Mouse (Mus musculus) small intestine, adult 2 months (tissue): ENCODE results near the gene Dlk1. TPM values are rescaled to one million over a fixed set of nuclear protein-coding genes. Genes with fewer than 3 reads are reported as not detected.

Source experiments
- H3K27ac ChIP-seq: fragments of 200-500 bp; 2 replicates; pipeline ENCODE4 v1.5.1; 2012; ENCODE audit warnings: low read depth, low read length, control low read depth, inconsistent platforms; ENCODE audit not compliant: insufficient read depth
- H3K27me3 ChIP-seq: fragments of 200-500 bp; 2 replicates; pipeline ENCODE4 v1.6.1; 2012; ENCODE audit warnings: mild to moderate bottlenecking, moderate library complexity, low read length, inconsistent platforms; ENCODE audit not compliant: control insufficient read depth, insufficient read depth
- H3K36me3 ChIP-seq: fragments of 200-500 bp; 2 replicates; pipeline ENCODE4 v1.6.1; 2012; ENCODE audit warnings: mild to moderate bottlenecking, low read length, control low read depth, inconsistent platforms; ENCODE audit not compliant: control insufficient read depth, insufficient read depth
- H3K4me1 ChIP-seq: fragments of 200-500 bp; 2 replicates; pipeline ENCODE4 v1.6.1; 2012; ENCODE audit warnings: low read length, inconsistent platforms, mixed read lengths; ENCODE audit not compliant: control insufficient read depth, insufficient read depth, insufficient read length
- H3K4me3 ChIP-seq: fragments of 200-500 bp; 2 replicates; pipeline ENCODE4 v1.5.1; 2012; ENCODE audit warnings: low read depth, mild to moderate bottlenecking, control low read depth, inconsistent platforms, low read length, moderate library complexity
- CTCF ChIP-seq: fragments of 200-500 bp; IDR thresholded peaks from 2 replicates; pipeline ENCODE4 v1.5.1; 2012; ENCODE audit warnings: low read depth, mild to moderate bottlenecking, control low read depth, inconsistent platforms, low read length, moderate library complexity, mixed read lengths; ENCODE audit not compliant: insufficient replicate concordance, insufficient read length; ENCODE audit errors: extremely low read depth
- POLR2A ChIP-seq: fragments of 200-500 bp; IDR thresholded peaks from 2 replicates; pipeline ENCODE4 v1.6.1; 2012; ENCODE audit warnings: low read depth, mild to moderate bottlenecking, control low read depth, inconsistent platforms, low read length, moderate library complexity
- WGBS: fragments of 180-500 bp; shearing (Covaris S2); methylation state at CpG from one replicate; pipeline ENCODE4 v1.1.7; 2018; 5-methylcytosine and 5-hydroxymethylcytosine counted together
- polyA plus RNA-seq: library from polyadenylated mRNA; depleted of rRNA; stranded (reverse); fragments of >200 nt; gene quantifications from 2 replicates; pipeline ENCODE4 v1.2.3, GENCODE M21; 2012

Dlk1 gene
- polyA plus RNA-seq, 1 experiment = 0.18 TPM

DNA sequence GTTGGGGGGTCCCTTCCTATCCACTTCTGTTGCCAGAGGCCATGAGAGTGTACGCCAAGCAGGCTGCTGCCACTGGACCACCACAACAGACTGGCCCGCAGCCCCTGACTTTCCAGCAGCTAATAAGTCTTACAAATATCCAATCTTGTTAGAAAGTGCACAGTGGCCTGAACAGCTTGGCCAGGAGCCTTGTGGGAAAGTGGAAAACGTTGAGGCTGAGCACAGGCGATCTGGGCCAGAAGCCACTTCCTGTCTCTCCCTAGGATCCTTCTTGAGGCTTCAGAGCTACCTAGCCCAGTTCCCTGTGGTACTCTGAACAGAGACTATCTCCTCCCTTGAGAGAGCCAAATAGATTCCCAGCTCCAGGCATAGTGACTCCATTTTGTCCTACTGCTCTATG, 39.3 kb upstream of the Dlk1 start:
- Histone ChIP-seq H3K27ac (no peak overlapping the region), H3K27me3 (no peaks in the 10 kb centered on the region), H3K4me1 (no peaks in the 10 kb centered on the region), H3K4me3 (no peak overlapping the region), H3K36me3 (no peaks in the 10 kb centered on the region)
- TF ChIP-seq CTCF (no peak), POLR2A (no peak)
- WGBS = 74% methylated on average over 4 of the region's 4 CpGs

DNA sequence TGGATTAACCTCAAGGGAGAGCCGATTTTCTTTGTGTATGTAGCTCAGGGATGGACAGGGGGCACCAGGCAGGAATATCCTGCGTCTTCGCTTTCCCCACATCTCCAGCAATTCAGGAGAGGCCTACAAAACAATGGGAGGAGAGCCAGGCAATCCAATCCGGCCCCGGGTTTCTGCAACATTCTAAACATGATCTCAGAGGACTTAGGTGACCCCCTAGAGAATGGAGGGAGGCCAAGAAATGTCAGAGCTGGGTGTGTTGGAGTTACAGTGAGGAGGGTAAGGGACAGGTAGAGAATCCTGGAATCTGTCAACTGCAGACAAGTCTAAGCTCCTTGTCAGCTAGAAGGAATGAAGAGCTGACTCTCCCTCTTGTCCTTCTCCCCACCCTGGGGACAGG, 35.9 kb upstream of the Dlk1 start:
- Histone ChIP-seq H3K27me3 (no peaks in the 10 kb centered on the region), H3K27ac (no peak overlapping the region), H3K36me3 (no peaks in the 10 kb centered on the region), H3K4me1 (no peaks in the 10 kb centered on the region), H3K4me3 (no peak overlapping the region)
- WGBS = 80% methylated on average over 5 of the region's 5 CpGs
- no peak for TF ChIP-seq POLR2A
- no peak for TF ChIP-seq CTCF

DNA sequence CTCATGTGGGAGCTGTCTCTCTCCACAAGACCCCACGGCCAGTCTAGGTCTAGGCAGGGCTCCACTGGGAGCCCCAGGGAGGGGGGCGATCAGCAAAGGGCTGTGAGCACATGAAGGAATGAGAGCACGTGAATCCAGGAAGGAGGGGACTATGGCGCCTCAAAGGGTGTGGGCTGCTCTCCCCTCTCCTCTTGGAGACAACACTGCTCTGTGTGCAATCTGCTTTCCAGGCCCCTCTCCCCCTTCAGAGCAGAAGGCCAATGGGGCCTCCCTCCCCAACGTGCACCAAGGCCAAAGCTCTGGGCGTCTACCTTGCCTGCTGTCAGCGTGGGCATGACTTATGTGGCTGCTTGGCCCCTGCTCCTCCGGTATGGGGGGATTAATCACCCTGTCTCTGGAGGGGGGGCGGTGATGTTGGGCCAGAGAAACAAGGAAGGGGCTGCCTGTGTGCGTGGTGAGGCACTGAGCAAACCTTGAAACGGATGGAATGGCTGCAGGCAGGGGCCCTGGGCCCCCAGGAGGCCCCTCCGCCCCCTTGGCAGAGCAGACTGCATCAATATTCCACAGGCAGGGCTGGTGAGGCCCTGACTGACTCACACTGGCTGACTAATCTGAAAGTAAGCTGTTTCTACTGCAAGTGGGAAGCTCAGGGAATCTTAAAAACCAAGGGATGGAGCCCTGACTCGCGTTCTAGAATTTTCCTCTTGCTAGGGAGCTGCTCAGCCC, 35.0 kb upstream of the Dlk1 start:
- H3K4me1 ChIP-seq = no peaks in the 10 kb centered on the region
- no peaks in the 10 kb centered on the region for H3K27me3 ChIP-seq
- no peaks in the 10 kb centered on the region for H3K36me3 ChIP-seq
- H3K27ac ChIP-seq = no peak overlapping the region
- WGBS = 48% methylated on average over 14 of the region's 14 CpGs
- H3K4me3 ChIP-seq = no peak overlapping the region
- TF ChIP-seq CTCF (no peak), POLR2A (no peak)

DNA sequence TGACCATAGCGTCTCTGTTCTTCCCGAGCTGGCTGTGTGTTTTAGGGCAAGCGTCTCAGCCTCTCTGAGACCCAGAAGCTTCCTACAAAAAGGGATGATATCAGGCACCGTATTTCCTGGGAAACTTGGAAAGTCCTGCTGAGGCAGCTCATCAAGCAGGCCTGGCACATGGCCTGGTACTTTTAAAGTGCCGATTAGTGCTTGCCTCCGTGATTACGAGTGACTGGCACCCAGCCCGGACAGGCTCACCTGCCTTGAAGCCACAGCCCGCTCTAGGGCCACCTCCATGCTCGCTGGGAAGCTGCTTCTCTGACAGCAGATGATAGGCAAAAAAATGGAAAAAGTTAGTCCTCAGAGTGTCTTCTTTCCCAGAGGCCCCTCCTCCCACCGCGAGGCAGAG, 32.6 kb upstream of the Dlk1 start:
- 32% methylated on average over 12 of the region's 12 CpGs for WGBS
- no peak overlapping the region for H3K27ac ChIP-seq
- no peaks in the 10 kb centered on the region for H3K27me3 ChIP-seq
- H3K4me3 ChIP-seq = no peak overlapping the region
- TF ChIP-seq CTCF (no peak), POLR2A (no peak)
- H3K4me1 ChIP-seq = no peaks in the 10 kb centered on the region
- no peaks in the 10 kb centered on the region for H3K36me3 ChIP-seq

DNA sequence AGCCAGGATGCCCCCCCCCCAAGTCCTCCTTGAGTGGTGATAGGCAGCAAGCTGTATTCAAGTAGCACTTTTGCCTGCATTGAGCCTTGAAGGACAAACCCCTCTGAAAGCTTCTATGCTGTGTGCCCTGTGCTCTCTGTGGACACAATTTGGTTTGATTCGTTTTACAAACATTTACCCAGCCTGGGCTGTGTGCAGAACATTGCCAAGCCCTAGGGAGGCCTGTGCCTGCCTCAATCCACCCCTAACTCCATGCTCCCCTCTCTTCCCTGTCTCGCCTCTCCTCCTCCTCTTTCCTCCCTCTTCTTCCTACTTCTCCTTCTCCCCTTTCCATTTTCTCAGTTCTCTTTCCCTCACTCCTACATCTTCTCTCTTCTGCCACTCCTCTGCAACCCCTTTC, 29.5 kb upstream of the Dlk1 start:
- WGBS = 38% methylated on average over 2 of the region's 2 CpGs
- no peak overlapping the region for H3K27ac ChIP-seq

DNA sequence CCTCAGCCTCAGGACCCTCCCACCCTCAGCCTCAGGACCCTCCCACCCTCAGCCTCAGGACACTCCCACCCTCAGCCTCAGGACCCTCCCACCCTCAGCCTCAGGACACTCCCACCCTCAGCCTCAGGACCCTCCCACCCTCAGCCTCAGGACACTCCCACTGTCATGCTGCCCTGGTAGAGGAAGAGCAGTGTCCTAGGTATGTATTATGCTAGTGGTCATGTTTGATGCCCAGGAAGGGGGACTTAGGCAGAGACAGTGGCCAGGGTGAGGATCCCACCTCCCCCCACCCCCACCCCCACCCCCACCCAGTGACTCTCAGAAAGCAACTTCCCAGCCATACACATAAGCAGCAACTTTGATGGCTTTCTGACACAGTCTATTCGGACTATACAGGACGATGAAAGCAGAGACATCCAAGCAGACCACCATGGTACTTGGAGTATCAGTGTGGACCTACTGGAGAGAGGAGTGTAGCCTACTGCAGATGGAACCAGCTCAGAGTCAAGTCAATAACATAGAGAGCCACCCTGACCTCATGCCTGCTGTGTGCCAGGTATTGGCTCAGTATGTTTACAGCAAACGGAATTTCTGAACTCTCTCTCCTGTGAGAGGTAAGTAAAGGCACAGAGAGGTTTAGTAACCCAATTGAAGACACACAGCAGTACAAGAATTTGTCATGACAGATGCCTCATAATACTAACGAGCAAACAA, 28.8 kb upstream of the Dlk1 start:
- TF ChIP-seq CTCF (no peak), POLR2A (no peak)
- H3K27ac ChIP-seq = no peak overlapping the region
- no peak overlapping the region for H3K4me3 ChIP-seq
- H3K27me3 ChIP-seq = no peaks in the 10 kb centered on the region
- 70% methylated on average over 4 of the region's 4 CpGs for WGBS
- H3K4me1 ChIP-seq = no peaks in the 10 kb centered on the region
- H3K36me3 ChIP-seq = no peaks in the 10 kb centered on the region

More for the DNA sequence above, 29.5 kb upstream of the Dlk1 start:
- Histone ChIP-seq H3K27me3 (no peaks in the 10 kb centered on the region), H3K4me3 (no peak overlapping the region), H3K36me3 (no peaks in the 10 kb centered on the region), H3K4me1 (no peaks in the 10 kb centered on the region)
- TF ChIP-seq CTCF = no peak
- no peak for TF ChIP-seq POLR2A

DNA sequence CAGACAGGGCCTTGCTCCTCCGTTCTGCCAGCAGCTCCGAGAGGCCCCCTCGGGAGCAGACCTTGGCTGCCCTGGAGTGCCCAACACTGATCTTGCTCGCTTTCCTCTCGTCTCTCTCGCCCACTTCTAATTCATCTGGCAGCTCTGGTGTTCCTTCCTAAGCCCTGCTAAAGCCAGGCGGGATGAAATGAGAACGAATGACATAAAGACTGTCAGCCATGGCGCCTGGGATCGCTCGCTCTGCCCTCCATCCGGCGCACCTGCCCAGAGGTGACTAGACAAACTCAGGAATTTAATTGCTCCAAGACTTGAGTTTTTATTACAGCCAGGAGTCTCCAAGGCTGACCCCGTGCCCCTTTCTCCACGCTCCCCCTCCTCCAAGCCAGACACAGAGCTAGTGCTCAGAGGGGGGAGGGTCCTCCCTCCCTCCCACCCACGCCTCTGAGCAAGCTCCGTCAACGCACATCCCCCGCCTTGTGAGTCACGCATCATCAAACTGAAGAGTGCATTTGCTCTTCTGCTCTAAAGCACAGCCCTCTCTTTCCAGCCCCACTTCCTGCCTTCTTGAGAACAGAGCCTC, 27.8 kb upstream of the Dlk1 start:
- Histone ChIP-seq H3K36me3 (no peaks in the 10 kb centered on the region), H3K4me3 (no peak overlapping the region), H3K27ac (no peak overlapping the region), H3K4me1 (no peaks in the 10 kb centered on the region), H3K27me3 (no peaks in the 10 kb centered on the region)
- 20% methylated on average over 20 of the region's 20 CpGs for WGBS
- TF ChIP-seq CTCF (no peak), POLR2A (no peak)
